Mouse (Mus musculus) forebrain, embryonic 11.5 days (tissue): ENCODE measurements around the gene Rps6ka1. TPM values are rescaled to one million over a fixed set of nuclear protein-coding genes. Genes with fewer than 3 reads are reported as not detected.

ENCODE experiments used
- ATAC-seq: fragments of 200-750 bp; cut with Nextera tagmentation; replicated peaks from 2 replicates; pipeline ENCODE4 v1.8.0; 2017; ENCODE audit warnings: moderate TSS enrichment; ENCODE audit not compliant: low FRiP score
- DNase-seq: peaks from one replicate; pipeline ENCODE4 v3.0.0-alpha.2; 2017; ENCODE audit warnings: low spot score
- H3K27ac ChIP-seq: fragments of 300-500 bp; sonication (generic); 2 replicates; pipeline ENCODE4 v1.5.1; 2014; ENCODE audit warnings: low read depth, low read length
- H3K27me3 ChIP-seq: fragments of 300-500 bp; sonication (generic); 2 replicates; pipeline ENCODE4 v1.6.1; 2014; ENCODE audit warnings: mild to moderate bottlenecking, low read length, mixed read lengths; ENCODE audit not compliant: control insufficient read depth, insufficient read depth
- H3K36me3 ChIP-seq: fragments of 300-500 bp; sonication (generic); 2 replicates; pipeline ENCODE4 v1.6.1; 2014; ENCODE audit warnings: mild to moderate bottlenecking, low read length, moderate library complexity, mixed read lengths; ENCODE audit not compliant: control insufficient read depth, insufficient read depth
- H3K4me1 ChIP-seq: fragments of 300-500 bp; sonication (generic); replicated peaks from 2 replicates; pipeline ENCODE4 v1.6.1; 2014; ENCODE audit warnings: low read length, mixed read lengths; ENCODE audit not compliant: control insufficient read depth, insufficient read depth
- H3K4me2 ChIP-seq: fragments of 300-500 bp; sonication (generic); 2 replicates; pipeline ENCODE4 v1.6.1; 2014; ENCODE audit warnings: low read depth, mild to moderate bottlenecking, low read length, moderate library complexity, mixed read lengths; ENCODE audit not compliant: severe bottlenecking
- H3K4me3 ChIP-seq: fragments of 300-500 bp; sonication (generic); 2 replicates; pipeline ENCODE4 v1.5.1; 2014; ENCODE audit warnings: low read depth, low read length
- H3K9ac ChIP-seq: fragments of 300-500 bp; sonication (generic); 2 replicates; pipeline ENCODE4 v1.6.1; 2014; ENCODE audit warnings: low read length
- H3K9me3 ChIP-seq: fragments of 300-500 bp; sonication (generic); 2 replicates; pipeline ENCODE4 v1.6.1; 2016; ENCODE audit warnings: low read length, mixed read lengths; ENCODE audit not compliant: control insufficient read depth
- WGBS: fragments of 180-500 bp; shearing (Covaris S2); extraction: QIAGEN DNeasy Blood & Tissue Kit; methylation state at CpG from one replicate; pipeline ENCODE4 v1.1.7; 2014; 5-methylcytosine and 5-hydroxymethylcytosine counted together
- polyA plus RNA-seq: library from polyadenylated mRNA; unstranded; fragments of >200 nt; fragmentation: Nextera tagmentation; extraction: Ambion mirVana; gene quantifications from 2 replicates; pipeline ENCODE4 v1.2.1, GENCODE M21; 2014

Gene Rps6ka1
- polyA plus RNA-seq, 1 experiment from 2014 or later, result 32.2 TPM

DNA sequence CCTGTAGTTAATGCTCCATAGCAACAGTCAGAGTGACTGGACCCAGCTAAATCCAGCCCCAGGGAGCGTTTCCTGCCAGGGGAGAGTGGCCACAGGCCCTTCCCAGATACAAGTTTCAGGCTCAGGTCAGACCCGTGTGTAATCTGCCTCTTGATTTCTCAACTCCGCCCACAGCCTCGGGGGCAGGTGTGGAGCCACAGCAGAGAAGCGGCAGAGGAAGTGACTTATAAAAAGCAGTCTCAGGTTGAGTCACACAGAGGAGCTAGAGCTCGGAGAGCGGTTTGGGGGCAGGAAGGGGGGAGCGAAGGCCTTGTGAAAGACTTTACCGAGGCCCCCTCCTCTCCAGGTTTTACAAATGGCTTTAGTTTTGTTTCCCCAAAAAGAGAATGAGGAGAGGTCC, 46.6 kb downstream of the Rps6ka1 start:
- H3K27me3 ChIP-seq, result no peaks in the 10 kb centered on the region
- no peak overlapping the region for H3K4me3 ChIP-seq
- no peak overlapping the region for H3K27ac ChIP-seq
- WGBS, result 42% methylated on average over 9 of the region's 9 CpGs
- ATAC-seq, result no peak
- no peak overlapping the region for H3K9ac ChIP-seq
- no peaks in the 10 kb centered on the region for H3K9me3 ChIP-seq
- no peaks in the 10 kb centered on the region for H3K4me1 ChIP-seq
- no peak for DNase-seq
- H3K36me3 ChIP-seq, result no peaks in the 10 kb centered on the region
- H3K4me2 ChIP-seq, result no peak overlapping the region

DNA sequence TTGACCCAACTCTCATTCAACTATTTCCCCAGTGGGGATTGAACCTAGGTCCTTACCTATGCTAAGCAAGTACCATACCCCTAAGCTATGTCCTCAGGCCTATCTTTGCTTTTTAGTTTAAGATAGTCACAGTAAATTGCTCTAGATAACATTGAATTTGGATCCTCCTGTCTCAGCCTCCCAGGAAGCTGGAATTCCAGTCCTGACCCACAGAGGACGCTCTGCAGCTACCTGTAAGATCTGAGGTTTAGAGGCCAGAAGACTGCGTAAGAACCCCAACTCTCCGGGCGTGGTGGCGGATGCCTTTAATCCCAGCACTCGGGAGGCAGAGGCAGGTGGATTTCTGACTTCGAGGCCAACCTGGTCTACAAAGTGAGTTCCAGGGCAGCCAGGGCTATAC, 47.1 kb downstream of the Rps6ka1 start:
- no peak for DNase-seq
- no peak overlapping the region for H3K9ac ChIP-seq
- no peak overlapping the region for H3K27ac ChIP-seq
- H3K4me2 ChIP-seq, result no peak overlapping the region
- H3K36me3 ChIP-seq, result no peaks in the 10 kb centered on the region
- H3K27me3 ChIP-seq, result no peaks in the 10 kb centered on the region
- ATAC-seq, result no peak
- WGBS, result 90% methylated on average over 7 of the region's 7 CpGs
- H3K4me1 ChIP-seq, result no peaks in the 10 kb centered on the region
- no peaks in the 10 kb centered on the region for H3K9me3 ChIP-seq
- H3K4me3 ChIP-seq, result no peak overlapping the region

DNA sequence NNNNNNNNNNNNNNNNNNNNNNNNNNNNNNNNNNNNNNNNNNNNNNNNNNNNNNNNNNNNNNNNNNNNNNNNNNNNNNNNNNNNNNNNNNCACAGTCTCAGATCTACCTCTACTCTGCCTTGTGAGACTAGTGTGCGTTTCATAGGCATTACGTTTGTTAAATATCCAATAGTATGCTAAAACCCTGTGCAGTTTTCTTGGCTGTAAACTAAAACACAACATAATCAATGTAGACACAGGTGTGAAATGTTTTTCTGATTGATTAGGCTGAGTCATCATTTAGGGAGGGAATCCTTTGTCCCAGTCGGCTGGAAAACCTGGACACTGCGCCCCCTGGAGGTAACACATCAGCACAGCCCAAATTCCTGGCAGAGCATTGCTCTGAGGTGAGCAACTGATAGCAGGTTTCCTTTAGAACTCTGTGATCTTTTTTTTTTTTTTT, 48.2 kb downstream of the Rps6ka1 start:
- H3K36me3 ChIP-seq, result no peaks in the 10 kb centered on the region
- no peaks in the 10 kb centered on the region for H3K4me1 ChIP-seq
- ATAC-seq, result no peak
- WGBS, result 70% methylated on average over 4 of the region's 4 CpGs
- H3K27ac ChIP-seq, result no peak overlapping the region
- no peak overlapping the region for H3K4me2 ChIP-seq
- H3K9me3 ChIP-seq, result no peaks in the 10 kb centered on the region
- H3K27me3 ChIP-seq, result no peaks in the 10 kb centered on the region
- no peak for DNase-seq
- H3K4me3 ChIP-seq, result no peak overlapping the region
- H3K9ac ChIP-seq, result no peak overlapping the region

DNA sequence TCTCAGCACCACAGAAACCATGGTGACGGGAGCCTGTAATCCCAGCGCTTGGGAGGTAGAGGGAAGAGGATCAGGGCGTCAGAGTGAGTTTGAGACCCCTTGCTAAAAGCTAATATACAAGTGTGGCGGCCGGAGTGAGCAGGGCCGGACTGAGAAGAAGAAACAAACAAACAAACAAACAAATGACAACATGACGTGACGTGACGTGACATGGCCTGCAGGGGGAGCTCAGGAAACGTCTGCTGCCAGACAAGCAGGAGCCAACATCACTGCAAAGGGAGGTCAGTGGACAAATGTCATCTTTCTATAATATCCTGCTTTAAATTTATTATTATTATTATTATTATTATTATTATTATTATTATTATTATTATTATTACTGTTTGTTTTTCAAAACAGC, 51.0 kb downstream of the Rps6ka1 start:
- no peak; the same call in 1 of the 2 replicates for ATAC-seq
- H3K4me2 ChIP-seq, result no peak overlapping the region
- H3K4me1 ChIP-seq, result no peaks in the 10 kb centered on the region
- no peaks in the 10 kb centered on the region for H3K36me3 ChIP-seq
- no peaks in the 10 kb centered on the region for H3K9me3 ChIP-seq
- H3K4me3 ChIP-seq, result no peak overlapping the region
- WGBS, result 59% methylated on average over 10 of the region's 10 CpGs
- H3K27me3 ChIP-seq, result no peaks in the 10 kb centered on the region
- H3K27ac ChIP-seq, result no peak overlapping the region
- no peak overlapping the region for H3K9ac ChIP-seq
- peak; percentile 73 for DNase-seq

DNA sequence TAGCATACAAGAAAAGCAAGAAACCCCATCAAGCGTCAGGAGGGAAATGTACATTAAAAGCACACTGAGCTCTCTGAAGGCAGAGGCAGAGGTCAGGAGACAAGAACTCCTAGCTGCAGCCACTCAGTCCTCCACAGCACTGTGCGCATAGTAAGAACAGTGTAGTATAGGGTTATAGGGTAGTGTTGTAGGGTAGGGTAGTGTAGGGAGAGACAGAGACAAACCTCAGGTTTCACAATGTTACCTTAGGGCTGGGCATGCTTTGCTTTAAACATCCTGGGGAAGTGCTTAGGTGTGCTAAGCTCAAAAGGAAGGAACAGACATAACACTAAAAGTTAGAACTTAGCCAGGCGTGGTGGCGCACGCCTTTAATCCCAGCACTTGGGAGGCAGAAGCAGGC, 52.4 kb downstream of the Rps6ka1 start:
- no peaks in the 10 kb centered on the region for H3K36me3 ChIP-seq
- DNase-seq (no peak), ATAC-seq (no peak)
- no peak overlapping the region for H3K4me3 ChIP-seq
- H3K9me3 ChIP-seq, result no peaks in the 10 kb centered on the region
- H3K27me3 ChIP-seq, result no peaks in the 10 kb centered on the region
- 93% methylated on average over 5 of the region's 5 CpGs for WGBS
- H3K27ac ChIP-seq, result no peak overlapping the region
- H3K9ac ChIP-seq, result no peak overlapping the region
- no peaks in the 10 kb centered on the region for H3K4me1 ChIP-seq
- no peak overlapping the region for H3K4me2 ChIP-seq

DNA sequence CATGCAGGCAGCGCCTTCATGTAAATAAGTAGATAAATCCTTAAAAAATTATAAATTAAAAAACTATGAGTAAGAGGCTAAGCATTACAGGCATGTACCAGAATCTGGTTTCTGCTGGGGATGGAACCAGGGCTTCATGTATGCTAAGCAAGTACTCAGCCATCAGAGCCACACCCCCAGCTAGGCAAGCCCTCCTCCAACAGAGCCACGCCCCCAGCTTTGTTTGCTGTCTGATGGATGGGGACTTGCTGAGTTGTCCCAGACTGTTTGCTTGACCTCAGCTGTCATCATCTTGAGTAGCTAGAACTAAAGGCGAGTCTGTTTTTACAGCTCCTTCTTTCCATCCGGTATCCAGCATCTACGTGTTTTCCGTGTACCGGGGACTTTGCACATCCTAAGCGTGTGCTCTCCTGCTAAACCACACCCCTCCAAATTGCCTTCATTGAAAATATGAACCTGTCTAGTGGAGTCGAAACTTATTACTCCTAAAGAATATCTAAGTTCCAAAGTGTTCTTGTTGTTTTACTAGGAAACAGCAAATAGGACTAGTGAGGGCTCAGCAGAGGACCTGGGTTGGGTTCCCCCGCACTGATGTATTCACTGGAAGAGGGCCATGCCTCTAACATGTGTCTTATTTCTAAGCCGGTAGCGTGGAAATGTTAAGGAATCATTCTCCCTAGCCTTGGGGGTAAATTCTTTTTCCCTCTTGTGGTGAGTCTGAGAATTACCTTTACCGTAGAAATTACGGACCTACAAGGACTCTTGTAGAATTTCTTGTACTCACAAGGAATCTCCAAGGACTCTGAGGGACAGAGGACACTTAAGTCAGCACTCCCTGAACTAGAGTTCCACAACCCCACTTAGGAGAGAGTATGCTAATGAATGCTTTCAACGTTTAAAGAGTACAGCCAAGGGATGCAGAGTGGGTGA, 54.4 kb downstream of the Rps6ka1 start:
- H3K4me3 ChIP-seq, result no peak overlapping the region
- WGBS, result 79% methylated on average over 15 of the region's 15 CpGs
- H3K27ac ChIP-seq, result no peak overlapping the region
- H3K4me1 ChIP-seq, result peaks cover 12% of the 10 kb centered on the region
- H3K27me3 ChIP-seq, result no peaks in the 10 kb centered on the region
- H3K9me3 ChIP-seq, result no peaks in the 10 kb centered on the region
- no peak overlapping the region for H3K9ac ChIP-seq
- no peaks in the 10 kb centered on the region for H3K36me3 ChIP-seq
- no peak overlapping the region for H3K4me2 ChIP-seq
- ATAC-seq, result no peak
- no peak for DNase-seq

DNA sequence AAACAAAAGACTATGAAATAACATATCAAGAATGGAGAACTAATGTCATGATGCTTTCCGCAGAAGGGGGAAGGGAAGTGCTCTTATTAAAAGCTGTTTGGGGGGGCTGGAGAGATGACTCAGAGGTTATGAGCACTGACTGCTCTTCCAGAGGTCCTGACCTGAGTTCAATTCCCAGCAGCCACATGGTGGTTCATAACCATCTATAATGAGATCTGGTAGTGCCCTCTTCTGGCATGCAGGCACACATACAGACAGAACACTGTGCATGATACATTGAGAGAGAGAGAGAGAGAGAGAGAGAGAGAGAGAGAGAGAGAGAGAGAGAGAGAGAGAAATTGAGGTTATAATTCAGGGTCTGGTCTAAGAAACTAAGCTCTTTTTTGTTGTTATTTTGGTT, 57.1 kb downstream of the Rps6ka1 start:
- no peak overlapping the region for H3K9ac ChIP-seq
- H3K27ac ChIP-seq, result no peak overlapping the region
- 100% methylated on average over 1 of the region's 1 CpGs for WGBS
- H3K27me3 ChIP-seq, result no peaks in the 10 kb centered on the region
- peaks cover 13% of the 10 kb centered on the region for H3K4me1 ChIP-seq
- no peak for ATAC-seq
- no peak overlapping the region for H3K4me3 ChIP-seq
- no peaks in the 10 kb centered on the region for H3K9me3 ChIP-seq
- no peaks in the 10 kb centered on the region for H3K36me3 ChIP-seq
- no peak for DNase-seq
- no peak overlapping the region for H3K4me2 ChIP-seq

DNA sequence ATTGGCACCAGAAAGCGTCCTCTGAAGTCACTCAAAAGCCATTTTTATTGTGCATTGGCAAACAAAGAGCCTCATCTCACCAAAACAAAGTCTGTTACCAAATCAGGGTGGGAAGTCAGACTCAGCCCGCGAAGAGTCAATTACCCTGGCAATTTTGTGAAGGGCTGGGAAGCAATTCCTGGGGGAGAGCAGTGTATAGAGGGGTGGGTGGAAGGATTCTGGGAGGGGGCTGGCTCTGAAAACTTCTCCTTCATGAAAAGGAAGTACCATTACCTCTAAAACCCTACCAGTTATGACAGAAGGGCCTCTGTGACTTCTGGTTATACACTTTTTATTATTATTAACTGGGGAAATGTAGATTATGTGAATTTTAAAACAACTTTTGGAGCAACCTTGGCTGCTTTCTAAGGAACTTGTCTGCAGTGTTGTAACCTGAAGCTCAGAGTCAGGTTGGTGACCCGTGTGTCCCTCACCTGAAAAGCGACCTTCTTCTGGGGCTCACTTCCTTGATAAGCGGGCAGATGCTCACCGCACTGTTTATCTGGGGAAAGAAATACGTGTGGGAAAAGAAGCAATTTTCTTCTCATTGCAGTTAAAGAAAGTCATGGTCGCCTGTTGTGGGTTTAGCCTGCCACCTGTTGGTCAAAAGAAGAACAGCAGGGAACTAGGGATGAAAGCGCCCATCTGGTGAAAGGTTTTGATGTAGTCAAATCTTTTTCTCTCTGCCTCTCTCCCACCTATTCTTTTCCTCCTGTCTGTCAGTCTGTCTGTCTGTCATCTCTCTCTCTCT, 58.1 kb downstream of the Rps6ka1 start:
- H3K4me2 ChIP-seq, result no peak overlapping the region; the same call in 1 of the 2 replicates
- no peak overlapping the region for H3K4me3 ChIP-seq
- no peak for ATAC-seq
- H3K27ac ChIP-seq, result no peak overlapping the region
- WGBS, result 1% methylated on average over 10 of the region's 10 CpGs
- no peak overlapping the region; the same call in 1 of the 2 replicates for H3K9ac ChIP-seq
- H3K27me3 ChIP-seq, result no peaks in the 10 kb centered on the region
- H3K36me3 ChIP-seq, result no peaks in the 10 kb centered on the region
- peak; percentile 84 for DNase-seq
- H3K9me3 ChIP-seq, result no peaks in the 10 kb centered on the region
- peaks cover 13% of the 10 kb centered on the region for H3K4me1 ChIP-seq
